Mouse (Mus musculus) kidney, embryonic 16.5 days (tissue): ENCODE data around the gene Tstd3. TPM values are rescaled to one million over a fixed set of nuclear protein-coding genes. Genes with fewer than 3 reads are reported as not detected.
"Not testable (repeated sequence)": the region's sequence is repeated elsewhere in the genome, so short reads cannot be mapped to it uniquely, and the experiment has no call there.

ENCODE experiments used
- ATAC-seq: fragments of 200-750 bp; cut with Nextera tagmentation; 2 replicates; pipeline ENCODE4 v1.8.0; 2017; ENCODE audit warnings: moderate TSS enrichment; ENCODE audit not compliant: low FRiP score, low TSS enrichment
- H3K27ac ChIP-seq: fragments of 300-500 bp; sonication (generic); 2 replicates; pipeline ENCODE4 v1.5.1; 2014; ENCODE audit warnings: low read length
- H3K27me3 ChIP-seq: fragments of 300-500 bp; sonication (generic); 2 replicates; pipeline ENCODE4 v1.6.1; 2014; ENCODE audit warnings: low read length, control low read depth, mixed read lengths; ENCODE audit not compliant: insufficient read depth
- H3K36me3 ChIP-seq: fragments of 300-500 bp; sonication (generic); 2 replicates; pipeline ENCODE4 v1.6.1; 2014; ENCODE audit warnings: low read length, control low read depth, mixed read lengths; ENCODE audit not compliant: insufficient read depth
- H3K4me1 ChIP-seq: fragments of 300-500 bp; sonication (generic); 2 replicates; pipeline ENCODE4 v1.6.1; 2014; ENCODE audit warnings: low read length, control low read depth, mixed read lengths; ENCODE audit not compliant: insufficient read depth
- H3K4me2 ChIP-seq: fragments of 300-500 bp; sonication (generic); replicated peaks from 2 replicates; pipeline ENCODE4 v1.6.1; 2014; ENCODE audit warnings: low read depth, low read length
- H3K4me3 ChIP-seq: fragments of 300-500 bp; sonication (generic); 2 replicates; pipeline ENCODE4 v1.5.1; 2014; ENCODE audit warnings: mild to moderate bottlenecking, low read length
- H3K9ac ChIP-seq: fragments of 300-500 bp; sonication (generic); replicated peaks from 2 replicates; pipeline ENCODE4 v1.6.1; 2014; ENCODE audit warnings: low read length
- H3K9me3 ChIP-seq: fragments of 300-500 bp; sonication (generic); 2 replicates; pipeline ENCODE4 v1.6.1; 2016; ENCODE audit warnings: low read length, control low read depth
- WGBS: fragments of 180-500 bp; shearing (Covaris S2); extraction: QIAGEN DNeasy Blood & Tissue Kit; methylation state at CpG from one replicate; pipeline ENCODE4 v1.1.7; 2014; 5-methylcytosine and 5-hydroxymethylcytosine counted together
- polyA plus RNA-seq: library from polyadenylated mRNA; unstranded; fragments of >200 nt; fragmentation: Nextera tagmentation; extraction: Ambion mirVana; gene quantifications from 2 replicates; pipeline ENCODE4 v1.2.1, GENCODE M21; 2015

Gene Tstd3
- polyA plus RNA-seq, 1 experiment from 2014 or later, result 12.6 TPM

DNA sequence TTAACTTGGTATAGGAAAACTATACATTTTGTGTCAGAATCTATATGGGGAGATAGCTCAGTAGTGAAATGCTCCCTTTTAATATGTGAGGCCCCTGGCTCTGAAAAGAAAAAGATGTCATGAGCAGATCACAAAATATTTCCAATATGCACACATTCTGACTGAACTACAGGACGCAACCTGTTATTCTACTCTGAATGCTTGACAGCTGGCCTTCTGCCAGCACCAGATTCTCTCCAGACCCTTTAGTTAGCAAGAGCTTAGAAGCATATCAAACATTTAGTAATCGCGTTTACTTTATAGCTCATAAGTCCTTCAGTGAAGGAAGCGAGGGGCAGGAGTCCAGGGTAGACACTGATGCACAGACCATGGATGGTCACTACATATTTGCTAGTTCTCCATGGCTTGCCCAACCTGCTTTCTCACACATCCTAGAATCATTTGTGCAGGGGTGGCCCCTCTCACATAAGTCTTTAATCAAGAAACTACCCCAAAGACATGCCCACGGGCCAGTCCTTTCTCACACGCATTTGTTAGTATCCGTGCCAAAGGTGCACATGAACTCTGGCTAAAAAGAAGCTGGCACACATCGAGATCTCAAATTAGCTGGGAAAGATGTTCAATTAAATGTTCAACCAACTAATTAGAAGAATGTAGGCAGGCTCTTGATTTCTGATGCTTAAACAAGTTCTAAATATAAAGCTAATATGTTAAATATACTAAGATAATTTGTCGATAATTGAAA, 5.4 kb downstream of the Tstd3 start:
- H3K36me3 ChIP-seq, result peaks cover 12% of the 10 kb centered on the region; the same call in 1 of the 2 replicates
- H3K9ac ChIP-seq, result no peak overlapping the region
- no peak overlapping the region for H3K4me3 ChIP-seq
- H3K9me3 ChIP-seq, result peaks cover 5% of the 10 kb centered on the region; the same call in 1 of the 2 replicates
- no peak overlapping the region for H3K27ac ChIP-seq
- no peak for ATAC-seq
- 87% methylated on average over 9 of the region's 9 CpGs for WGBS
- no peak overlapping the region for H3K4me2 ChIP-seq
- peaks cover 5% of the 10 kb centered on the region; the same call in 1 of the 2 replicates for H3K4me1 ChIP-seq
- H3K27me3 ChIP-seq, result no peaks in the 10 kb centered on the region

DNA sequence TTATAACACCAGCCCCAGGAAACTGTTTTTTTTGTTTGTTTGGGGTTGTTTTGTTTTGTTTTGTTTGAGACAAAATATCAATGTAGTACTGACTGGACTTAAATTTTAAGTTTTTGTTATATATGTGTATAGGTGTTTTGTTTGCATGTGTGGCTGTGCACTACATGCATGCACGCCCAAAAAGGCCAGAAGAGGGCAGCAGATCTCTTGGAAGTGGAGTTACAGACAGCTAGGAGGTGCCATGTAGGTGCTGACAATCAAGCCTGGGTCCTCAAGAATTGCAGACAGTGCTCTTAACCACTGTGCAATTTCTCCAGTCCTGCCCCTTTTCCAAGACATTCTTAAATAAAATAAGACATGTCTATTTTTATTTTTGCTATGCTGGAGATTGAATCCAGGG, 8.2 kb downstream of the Tstd3 start:
- no peak overlapping the region for H3K27ac ChIP-seq
- no peak overlapping the region for H3K9ac ChIP-seq
- H3K36me3 ChIP-seq, result peaks cover 12% of the 10 kb centered on the region; the same call in 1 of the 2 replicates
- H3K27me3 ChIP-seq, result no peaks in the 10 kb centered on the region
- H3K4me1 ChIP-seq, result no peaks in the 10 kb centered on the region
- H3K4me3 ChIP-seq, result no peak overlapping the region
- ATAC-seq, result no peak
- H3K4me2 ChIP-seq, result no peak overlapping the region
- H3K9me3 ChIP-seq, result peaks cover 5% of the 10 kb centered on the region; the same call in 1 of the 2 replicates
- 69% methylated on average over 1 of the region's 1 CpGs for WGBS

DNA sequence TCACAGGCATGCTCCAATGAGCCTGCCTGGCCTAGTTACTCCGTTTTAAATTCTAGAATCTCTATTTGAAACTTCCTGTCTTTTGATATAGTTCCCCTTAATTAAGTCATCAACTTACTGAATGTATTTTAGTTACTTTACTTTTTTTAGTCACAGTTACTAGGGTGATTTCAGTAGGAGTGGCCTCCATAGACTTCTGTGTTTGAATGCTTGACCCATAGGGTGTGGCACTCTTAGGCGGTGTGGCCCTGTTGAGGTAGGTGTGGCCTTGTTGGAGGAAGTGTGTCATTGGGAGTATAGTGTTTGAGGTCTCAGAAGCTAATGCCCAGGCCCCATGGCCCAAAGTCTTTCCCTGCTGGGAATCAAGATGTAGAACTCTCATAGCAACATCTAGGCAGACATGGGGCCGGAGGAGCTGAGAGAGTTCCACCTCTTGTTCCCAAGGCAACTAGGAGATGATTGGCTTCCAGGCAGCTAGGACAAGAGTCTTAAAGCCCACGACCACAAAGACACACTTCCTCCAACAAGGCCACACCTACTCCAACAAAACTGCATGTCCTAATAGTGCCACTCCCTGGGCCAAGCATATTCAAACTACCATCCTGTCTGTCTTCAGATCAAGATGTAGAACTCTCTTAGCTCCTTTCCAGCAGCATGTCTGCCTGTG, 11.8 kb downstream of the Tstd3 start:
- Histone ChIP-seq H3K36me3 (peaks cover 12% of the 10 kb centered on the region; the same call in 1 of the 2 replicates), H3K4me2 (no peak overlapping the region), H3K4me3 (no peak overlapping the region), H3K27ac (no peak overlapping the region), H3K9ac (no peak overlapping the region), H3K27me3 (no peaks in the 10 kb centered on the region), H3K9me3 (peaks cover 5% of the 10 kb centered on the region; the same call in 1 of the 2 replicates), H3K4me1 (no peaks in the 10 kb centered on the region)
- ATAC-seq, result no peak
- 68% methylated on average over 4 of the region's 4 CpGs for WGBS

DNA sequence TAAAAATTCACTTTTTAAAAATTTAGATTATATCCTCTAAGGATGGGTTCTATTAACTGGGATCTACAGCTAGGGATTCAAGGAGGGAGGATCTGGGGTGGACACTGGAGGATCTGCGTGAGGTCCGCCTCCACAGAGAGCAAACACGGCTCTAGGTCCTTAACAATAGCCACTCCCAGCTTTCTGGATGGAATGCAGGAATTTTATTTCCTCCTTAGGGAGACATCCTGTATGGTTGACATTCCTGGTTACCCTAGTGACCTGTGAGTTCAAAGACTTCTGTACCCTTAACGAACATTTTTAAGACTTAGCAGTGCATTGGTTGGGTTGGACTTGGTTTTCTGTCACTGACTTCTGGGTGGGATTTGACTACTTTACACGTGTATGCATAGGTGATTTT, 21.3 kb downstream of the Tstd3 start:
- no peaks in the 10 kb centered on the region for H3K27me3 ChIP-seq
- no peak overlapping the region for H3K27ac ChIP-seq
- H3K4me3 ChIP-seq, result no peak overlapping the region
- H3K4me1 ChIP-seq, result no peaks in the 10 kb centered on the region
- 53% methylated on average over 5 of the region's 5 CpGs for WGBS
- H3K4me2 ChIP-seq, result no peak overlapping the region
- peaks cover 19% of the 10 kb centered on the region; the same call in 1 of the 2 replicates for H3K36me3 ChIP-seq
- no peak overlapping the region for H3K9ac ChIP-seq
- no peaks in the 10 kb centered on the region for H3K9me3 ChIP-seq
- ATAC-seq, result no peak

DNA sequence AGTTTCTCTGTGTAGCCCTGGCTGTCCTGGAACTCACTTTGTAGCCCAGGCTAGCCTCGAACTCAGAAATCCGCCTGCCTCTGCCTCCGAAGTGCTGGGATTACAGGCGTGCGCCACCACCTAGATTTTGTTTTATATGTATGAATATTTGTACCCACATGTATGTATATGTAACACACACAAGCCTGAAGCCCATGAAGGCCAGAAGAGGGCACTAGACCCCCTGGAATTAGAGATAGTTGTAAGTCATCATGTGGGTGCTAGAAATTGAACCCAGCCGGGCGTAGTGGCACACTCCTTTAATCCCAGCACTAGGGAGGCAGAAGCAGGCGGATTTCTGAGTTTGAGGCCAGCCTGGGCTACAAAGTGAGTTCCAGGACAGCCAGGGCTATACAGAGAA, 22.9 kb downstream of the Tstd3 start:
- peaks cover 19% of the 10 kb centered on the region; the same call in 1 of the 2 replicates for H3K36me3 ChIP-seq
- H3K4me2 ChIP-seq, H3K27ac ChIP-seq, ATAC-seq, H3K9ac ChIP-seq, H3K27me3 ChIP-seq, H3K4me1 ChIP-seq, H3K9me3 ChIP-seq, H3K4me3 ChIP-seq: not testable (repeated sequence)
- 96% methylated on average over 8 of the region's 8 CpGs for WGBS

DNA sequence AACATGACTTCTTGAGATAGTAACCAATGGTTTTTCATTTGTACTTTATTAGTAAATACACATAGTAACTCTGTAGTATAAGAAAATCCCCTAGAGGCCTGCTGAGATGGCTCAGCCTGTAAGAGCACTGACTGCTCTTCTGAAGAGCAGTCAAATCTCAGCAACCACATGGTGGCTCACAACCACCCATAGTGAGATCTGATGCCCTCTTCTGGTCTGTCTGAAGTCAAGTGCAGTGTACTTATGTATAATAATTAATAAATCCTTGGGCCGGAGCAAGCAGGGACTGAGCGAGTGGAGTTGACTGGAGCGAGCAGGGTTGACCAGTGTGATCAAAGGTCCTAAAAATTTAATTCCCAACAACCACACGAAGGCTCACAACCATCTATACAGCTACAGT, 27.8 kb downstream of the Tstd3 start:
- Histone ChIP-seq H3K4me3 (no peak overlapping the region), H3K4me2 (no peak overlapping the region), H3K4me1 (no peaks in the 10 kb centered on the region), H3K36me3 (peaks cover 14% of the 10 kb centered on the region; the same call in 1 of the 2 replicates), H3K27me3 (no peaks in the 10 kb centered on the region), H3K9ac (no peak overlapping the region), H3K9me3 (no peaks in the 10 kb centered on the region), H3K27ac (no peak overlapping the region)
- WGBS, result 64% methylated on average over 4 of the region's 4 CpGs
- ATAC-seq, result no peak; the same call in 1 of the 2 replicates

DNA sequence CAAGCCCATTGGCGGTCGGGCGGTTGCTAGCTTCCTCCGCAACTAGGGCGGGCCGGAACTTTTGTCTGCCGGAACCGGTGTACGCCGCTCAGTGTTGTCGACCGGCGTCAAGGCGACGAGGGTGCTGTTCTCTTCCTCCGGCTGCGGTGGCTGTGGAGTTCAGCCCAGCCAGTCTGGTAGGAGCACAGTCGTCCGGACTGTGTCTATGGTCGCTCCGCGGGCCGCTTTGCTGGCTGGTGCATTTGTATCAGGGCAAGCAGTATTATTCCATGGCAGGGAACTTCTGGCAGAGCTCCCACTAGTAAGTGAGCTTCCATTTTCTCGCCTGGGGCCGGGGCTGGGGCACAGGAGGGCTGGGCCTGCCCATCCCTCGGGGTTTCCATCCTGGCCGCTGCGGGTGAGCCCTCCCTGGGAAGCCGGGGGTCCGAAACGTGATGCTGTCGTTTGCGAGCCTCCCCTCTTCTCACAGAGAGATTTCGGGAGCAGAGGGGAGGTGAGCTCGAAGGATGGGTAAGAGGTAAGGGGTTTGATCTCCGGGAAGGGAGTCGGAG, 39.3 kb downstream of the Tstd3 start, which contains the start of gene Ccnc:
Gene Ccnc (plus strand): TSS at position 87 of the 551 bp plus-strand sequence.
- Histone ChIP-seq H3K4me3 (peak within 1 kb of the TSS; percentile 78), H3K36me3 (no peaks in the 10 kb centered on the region), H3K27ac (peak within 1 kb of the TSS; percentile 85), H3K9ac (peak within 1 kb of the TSS; percentile 82), H3K4me2 (peak within 1 kb of the TSS; percentile 60), H3K9me3 (no peaks in the 10 kb centered on the region), H3K27me3 (no peaks in the 10 kb centered on the region), H3K4me1 (peaks cover 5% of the 10 kb centered on the region)
- peak; percentile 98 for ATAC-seq
- under 1% methylated on average over 37 of the region's 37 CpGs for whole genome bisulfite sequencing

DNA sequence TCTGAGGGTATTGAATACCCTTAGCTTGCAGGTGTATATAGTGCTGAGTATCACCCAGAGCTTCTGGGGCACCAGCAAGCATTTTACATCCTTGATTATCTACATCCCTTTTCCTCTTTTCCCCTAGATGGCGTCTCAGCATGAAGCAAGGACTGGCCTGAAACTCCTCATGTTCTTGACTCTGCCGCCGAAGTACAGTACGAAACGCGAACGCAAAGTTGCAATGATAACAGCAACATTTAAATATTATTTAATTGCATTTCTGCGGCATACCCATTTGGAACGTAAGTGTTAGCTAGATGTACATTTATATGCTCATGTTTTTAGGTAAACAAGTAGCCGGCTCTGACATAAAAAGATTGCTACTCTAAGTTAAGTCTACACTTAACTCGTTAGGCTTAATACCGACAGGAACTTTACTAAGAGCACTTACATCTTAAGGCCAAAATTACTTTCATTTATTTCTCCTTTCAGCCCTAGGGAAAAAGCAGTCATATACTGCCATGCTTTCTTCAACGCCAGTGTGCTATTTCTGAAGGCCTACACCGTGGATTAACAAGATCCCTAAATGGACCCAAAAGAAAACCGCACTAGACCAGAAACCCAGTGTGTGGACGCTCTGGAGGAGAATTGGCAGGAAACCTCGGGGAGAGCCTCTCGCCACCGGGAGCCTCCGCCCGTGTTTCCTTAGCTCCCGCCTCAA, 39.9 kb downstream of the Tstd3 start:
- Histone ChIP-seq H3K4me1 (peaks cover 5% of the 10 kb centered on the region), H3K9me3 (no peaks in the 10 kb centered on the region), H3K4me3 (peak overlapping the region; percentile 78), H3K4me2 (peak overlapping the region; percentile 60), H3K27ac (peak overlapping the region; percentile 85), H3K36me3 (no peaks in the 10 kb centered on the region), H3K9ac (peak overlapping the region; percentile 82), H3K27me3 (no peaks in the 10 kb centered on the region)
- ATAC-seq, result peak; percentile 67
- under 1% methylated on average over 22 of the region's 22 CpGs for WGBS

DNA sequence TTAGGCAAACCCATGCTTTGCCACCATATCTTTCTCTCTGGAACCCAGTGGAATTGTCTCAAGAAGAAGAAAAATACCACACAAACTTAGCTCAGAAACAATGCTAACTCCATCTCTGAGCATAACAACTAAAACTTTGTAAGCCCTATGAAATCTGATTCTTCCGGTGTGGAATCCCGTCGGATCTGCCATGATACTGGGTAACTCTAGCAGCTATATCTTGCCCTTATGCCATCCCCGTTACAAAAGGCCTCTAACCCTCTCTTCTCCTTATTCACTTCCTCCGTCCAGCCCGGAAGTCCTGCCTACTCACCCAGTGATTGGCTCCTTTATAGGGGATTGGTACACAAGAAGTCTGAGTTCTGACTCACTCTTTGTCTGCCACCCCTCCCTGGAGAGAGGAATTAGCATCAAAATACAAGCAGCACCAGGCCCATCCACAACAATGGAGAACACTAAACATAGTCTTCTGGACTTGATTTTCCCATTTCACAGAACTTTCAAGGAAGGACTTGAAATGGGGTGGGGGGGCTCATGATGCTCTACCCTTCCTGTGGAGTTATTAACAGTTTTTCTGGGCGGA, 44.2 kb downstream of the Tstd3 start:
- H3K27me3 ChIP-seq, result no peaks in the 10 kb centered on the region
- H3K27ac ChIP-seq, result no peak overlapping the region
- no peaks in the 10 kb centered on the region for H3K4me1 ChIP-seq
- no peaks in the 10 kb centered on the region for H3K36me3 ChIP-seq
- WGBS, result 55% methylated on average over 7 of the region's 7 CpGs
- no peak overlapping the region for H3K4me3 ChIP-seq
- no peaks in the 10 kb centered on the region for H3K9me3 ChIP-seq
- ATAC-seq, result no peak
- H3K4me2 ChIP-seq, result no peak overlapping the region
- H3K9ac ChIP-seq, result no peak overlapping the region
